Mouse (Mus musculus) cortical plate, adult 2 months (tissue): ENCODE measurements around the gene Tmem268.

Experiments
- CTCF ChIP-seq: fragments of 200-500 bp; IDR thresholded peaks from 2 replicates; pipeline ENCODE4 v1.5.1; 2011; ENCODE audit warnings: mild to moderate bottlenecking, control low read depth, low read length; ENCODE audit not compliant: insufficient read depth; ENCODE audit errors: extremely low read depth
- POLR2A ChIP-seq: fragments of 200-500 bp; IDR thresholded peaks from 2 replicates; pipeline ENCODE4 v1.6.1; 2011; ENCODE audit warnings: mild to moderate bottlenecking, low read length, control low read depth; ENCODE audit not compliant: insufficient read depth; ENCODE audit errors: extremely low read depth

GRCm38 (mm10) chr4:63585216-63585615, 26.6 kb downstream of the Tmem268 start:
- TF ChIP-seq CTCF (no peak), POLR2A (no peak)
